Mouse (Mus musculus) layer of hippocampus, adult 9-10 months (tissue): ENCODE results near the gene Mapk1.

Experiments
- DNase-seq: peaks from one replicate; pipeline ENCODE4 v3.0.0; 2022; ENCODE audit warnings: low spot score

Mapk1 gene

DNA sequence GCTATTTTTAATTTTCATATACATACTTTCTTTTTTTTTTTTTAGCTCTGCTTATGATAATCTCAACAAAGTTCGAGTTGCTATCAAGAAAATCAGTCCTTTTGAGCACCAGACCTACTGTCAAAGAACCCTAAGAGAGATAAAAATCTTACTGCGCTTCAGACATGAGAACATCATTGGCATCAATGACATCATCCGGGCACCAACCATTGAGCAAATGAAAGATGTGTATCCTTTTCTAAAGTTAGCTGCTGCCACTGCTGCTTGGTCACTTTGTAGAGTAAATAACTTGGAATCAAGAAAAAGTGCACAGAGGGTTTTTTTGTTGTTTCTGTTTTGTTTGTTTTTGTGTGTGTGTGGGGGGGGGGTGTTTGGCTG, 32.7 kb downstream of the Mapk1 start:
- no peak for DNase-seq

DNA sequence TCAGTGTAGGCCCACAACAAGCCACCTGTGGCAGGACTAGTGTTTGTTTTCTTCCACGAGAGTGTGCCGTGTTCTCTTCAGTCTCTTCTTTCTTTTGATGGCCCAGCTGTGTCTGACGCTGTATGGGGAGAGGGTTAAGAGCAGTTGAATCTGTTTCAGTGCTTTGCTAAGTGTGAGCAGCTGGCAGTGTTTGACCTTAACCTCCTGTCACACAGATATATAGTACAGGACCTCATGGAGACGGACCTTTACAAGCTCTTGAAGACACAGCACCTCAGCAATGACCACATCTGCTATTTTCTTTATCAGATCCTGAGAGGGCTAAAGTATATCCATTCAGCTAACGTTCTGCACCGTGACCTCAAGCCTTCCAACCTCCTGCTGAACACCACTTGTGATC, 34.9 kb downstream of the Mapk1 start:
- no peak for DNase-seq

DNA sequence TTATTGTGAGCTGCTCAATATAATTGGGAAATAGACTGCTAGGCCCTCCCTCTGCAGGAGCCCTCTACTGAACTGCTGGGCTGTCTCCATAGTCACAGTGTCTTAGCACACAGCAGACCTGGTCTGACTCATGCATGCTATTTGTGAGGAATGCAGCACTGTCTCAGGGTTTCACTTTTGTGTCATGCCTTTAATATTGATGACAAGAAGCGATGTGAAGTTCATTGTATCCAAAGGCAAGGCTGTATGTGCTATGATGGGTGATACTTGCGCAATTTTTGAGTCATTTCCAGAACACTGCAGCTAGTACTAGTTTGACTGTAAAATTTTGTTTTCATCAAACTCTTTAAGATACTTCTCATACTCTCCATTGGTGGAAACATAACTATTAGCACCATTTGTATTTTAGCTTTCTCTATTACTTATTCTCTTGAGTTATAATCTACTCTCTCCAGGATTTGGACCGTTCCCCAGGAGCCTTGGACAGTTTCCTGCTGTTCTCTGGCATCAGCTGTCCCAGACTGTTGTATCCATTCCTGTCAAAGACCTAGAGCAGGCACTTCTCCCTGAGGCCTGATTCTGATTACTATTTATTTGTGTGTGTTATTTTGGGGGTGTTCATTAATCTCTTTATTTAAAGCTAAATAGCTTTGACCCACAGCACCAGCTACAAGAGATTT, 41.4 kb downstream of the Mapk1 start:
- no peak for DNase-seq

DNA sequence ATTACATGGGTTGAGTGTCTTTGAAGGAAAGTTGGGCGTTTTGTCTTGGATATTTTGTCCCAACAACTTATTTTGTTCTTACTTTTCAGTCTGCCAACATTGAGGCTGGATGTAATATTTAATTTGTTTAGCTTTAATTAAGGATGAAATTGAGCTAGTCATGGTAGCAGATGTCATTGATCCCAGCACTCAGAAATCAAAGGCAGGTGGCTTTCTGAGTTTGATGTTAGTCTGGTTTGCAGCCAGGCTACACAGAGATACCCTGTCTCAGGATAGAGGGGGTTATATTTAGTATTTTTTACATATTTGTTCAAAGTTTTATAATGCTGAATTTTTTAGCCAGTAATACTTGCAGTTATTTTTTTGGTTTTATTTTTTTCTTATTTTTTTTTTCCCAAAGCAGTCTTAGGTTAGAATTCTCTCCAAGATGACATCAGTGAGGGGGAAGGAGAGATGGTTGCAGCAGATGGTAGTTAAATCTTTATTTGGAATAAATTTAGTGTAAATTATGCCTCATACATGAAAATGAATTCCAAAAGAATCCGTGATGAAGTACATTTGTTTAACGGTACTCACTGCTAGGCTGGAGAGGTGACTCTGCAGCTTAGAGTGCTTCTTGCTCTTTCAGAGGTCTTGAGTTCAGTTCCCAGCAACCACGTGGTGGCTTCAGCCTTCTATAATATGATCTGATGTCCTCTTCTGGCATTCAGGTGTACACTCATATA, 47.0 kb downstream of the Mapk1 start:
- DNase-seq = peak; percentile 39

DNA sequence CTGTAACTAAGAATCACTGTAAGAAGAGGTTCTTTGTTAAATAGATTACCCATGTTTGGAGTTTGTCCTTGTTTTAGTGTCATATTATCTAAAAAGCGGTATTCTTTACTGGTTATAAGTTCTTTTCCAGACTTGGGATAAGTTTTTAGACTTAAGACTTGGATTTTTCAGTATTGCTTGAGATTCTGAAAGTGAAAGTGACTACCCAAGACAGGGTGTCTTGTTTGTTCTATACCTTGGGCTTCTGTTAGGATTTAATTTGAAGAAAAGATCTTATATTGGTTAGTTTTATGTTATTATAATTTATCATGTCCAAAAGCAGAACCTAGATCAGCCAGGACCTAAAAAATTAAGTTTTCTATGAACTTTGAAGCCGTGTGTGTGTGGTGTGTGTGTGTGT, 50.6 kb downstream of the Mapk1 start:
- no peak for DNase-seq

DNA sequence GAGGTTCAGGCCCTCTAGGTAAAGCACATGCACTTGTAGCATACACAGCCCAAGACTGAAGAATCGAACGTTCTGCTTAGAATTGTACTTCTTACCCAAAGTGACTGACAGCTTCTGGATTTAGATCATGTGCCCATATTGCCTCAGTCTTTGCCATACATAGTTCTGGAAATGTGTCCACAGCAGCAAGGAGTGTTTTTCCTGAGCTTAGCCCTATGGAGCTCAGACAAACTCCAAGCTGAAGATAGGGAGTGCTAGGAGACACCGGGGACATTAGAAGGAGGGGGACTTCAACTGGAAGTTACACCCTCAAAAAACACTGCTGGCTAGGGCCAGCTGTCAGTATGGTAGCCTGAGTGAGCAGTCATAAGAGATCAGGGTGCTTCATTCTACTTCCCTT, 57.5 kb downstream of the Mapk1 start:
- DNase-seq = no peak

DNA sequence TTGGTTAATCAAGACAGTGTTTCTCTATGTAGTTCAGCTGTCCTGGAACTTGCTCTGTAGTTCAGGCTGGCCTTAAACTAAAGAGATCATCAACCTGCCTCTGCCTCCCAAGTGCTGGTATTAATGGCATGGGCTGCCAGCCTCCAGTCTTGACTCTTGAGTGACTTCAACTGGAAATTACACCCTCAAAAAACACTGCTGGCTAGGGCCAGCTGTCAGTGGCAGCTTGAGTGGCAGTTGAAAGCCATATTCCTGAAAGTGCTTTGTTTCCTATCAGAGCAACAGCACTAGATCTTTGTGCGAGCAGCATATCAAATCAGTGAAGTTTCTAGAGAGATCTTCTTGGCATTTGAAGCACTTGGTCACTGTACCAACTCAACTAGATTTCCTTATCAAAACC, 58.2 kb downstream of the Mapk1 start:
- no peak for DNase-seq

DNA sequence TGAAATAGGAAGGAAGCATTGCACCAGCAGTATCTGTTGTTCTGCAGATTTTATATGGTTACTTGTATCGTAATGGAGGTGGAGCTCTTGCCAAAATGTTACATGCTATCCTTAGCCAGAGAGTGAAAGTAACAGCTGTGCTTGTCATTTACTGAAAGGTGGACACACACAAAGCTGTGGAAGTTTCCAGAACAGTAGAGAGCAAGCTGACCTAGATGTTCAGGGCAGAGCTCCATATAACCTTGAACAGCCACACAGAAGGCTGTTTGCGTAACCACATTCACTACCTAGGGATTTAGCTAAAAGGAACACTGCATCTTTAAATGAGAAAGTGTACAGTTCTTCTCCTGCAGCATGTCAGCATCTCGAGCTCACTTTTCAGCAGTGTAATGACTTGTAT, 61.1 kb downstream of the Mapk1 start:
- no peak for DNase-seq

DNA sequence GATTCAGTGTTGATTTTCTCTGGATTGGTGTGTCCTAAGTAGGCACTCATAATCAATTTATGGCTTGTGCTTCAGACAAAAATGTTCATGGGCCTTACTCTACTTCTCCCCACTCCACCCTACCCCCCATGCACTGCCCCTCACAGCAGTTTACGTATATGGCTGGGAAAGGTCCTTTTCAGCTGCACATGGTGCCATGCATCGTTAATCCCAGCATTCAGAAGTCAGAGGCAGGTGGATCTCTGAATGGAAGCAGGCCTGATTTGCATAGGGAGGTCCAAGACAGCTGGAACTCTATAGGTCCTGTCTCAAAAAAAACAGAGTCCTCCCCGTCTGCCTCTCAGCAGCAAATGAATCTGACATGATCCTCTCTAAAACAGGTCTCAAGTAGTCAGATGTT, 62.1 kb downstream of the Mapk1 start:
- no peak for DNase-seq

DNA sequence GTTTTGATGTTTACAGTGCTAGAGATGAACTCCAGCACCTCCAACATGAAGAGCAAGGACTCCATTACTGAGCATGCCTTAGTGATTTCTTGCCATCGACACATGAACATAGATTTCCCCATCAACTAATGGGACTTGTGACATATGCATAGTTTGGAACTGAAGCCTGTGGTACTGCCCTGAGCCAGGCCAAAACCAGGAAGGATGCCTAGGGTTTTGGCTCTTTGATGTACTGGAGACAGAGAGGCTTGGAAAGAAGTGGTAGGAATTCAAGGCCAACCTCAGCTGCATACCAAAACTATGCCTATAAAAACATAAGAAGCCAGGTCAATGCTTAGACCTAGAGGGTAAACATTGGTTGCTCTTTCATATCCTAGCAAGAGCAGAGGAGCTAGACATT, 66.7 kb downstream of the Mapk1 start:
- no peak for DNase-seq

DNA sequence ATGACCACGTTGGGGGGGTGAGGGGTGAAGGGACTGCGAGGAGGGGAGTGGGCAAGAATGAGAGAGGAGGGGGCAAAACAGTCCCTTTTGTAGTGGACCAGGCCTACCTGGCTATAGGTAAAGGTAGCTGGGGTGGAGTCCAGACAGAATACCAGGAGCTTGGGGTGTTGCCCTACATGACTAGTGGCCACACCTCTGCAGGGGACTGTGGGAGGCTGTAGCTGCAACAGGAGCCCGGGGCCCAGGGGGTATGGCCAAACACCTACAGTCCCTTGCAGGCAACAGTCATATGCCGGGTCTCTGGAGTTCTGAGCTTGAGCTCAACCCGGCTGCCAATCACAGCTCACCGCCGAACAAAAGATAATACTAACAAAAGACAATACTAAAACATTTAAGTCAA, 68.9 kb downstream of the Mapk1 start:
- DNase-seq = no peak

DNA sequence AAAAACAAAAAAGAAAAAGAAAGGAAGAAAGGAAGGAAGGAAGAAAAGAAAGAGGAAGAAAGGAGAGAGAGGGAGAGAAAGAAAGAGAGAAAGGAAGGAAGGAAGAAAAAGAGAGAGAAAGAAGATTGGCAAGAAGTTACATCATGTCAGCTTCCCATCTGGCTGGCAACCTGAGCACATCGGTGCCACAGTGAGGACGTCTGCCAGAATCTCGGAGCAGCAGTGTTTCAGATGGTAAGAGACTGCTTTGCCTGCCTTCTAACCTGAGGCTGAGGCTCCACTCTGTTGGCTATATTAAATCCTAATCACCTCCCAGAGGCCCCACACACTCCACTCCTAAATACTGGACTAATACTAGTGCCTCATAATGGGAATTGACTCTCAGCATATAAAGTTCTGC, 70.7 kb downstream of the Mapk1 start:
- no peak for DNase-seq

DNA sequence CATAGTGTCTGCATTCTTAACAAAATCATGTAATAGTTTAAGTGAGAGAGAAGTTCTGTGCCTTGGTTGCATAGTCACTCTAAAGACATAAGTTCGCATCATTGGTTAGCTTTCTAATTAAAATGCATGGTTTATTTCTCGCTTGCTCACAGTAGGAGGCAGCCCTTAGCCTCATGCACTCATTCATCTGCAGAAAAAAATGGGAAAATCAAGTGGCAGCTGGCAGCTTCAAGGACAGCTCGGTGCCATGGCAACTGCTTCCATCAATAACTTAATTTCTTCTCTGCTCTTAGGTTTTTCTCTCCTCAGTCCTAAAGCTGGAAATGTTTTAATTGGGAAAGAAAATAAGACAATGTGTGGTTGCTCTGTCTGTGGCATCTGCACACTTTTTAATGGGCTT, 72.4 kb downstream of the Mapk1 start:
- DNase-seq = peak; percentile 41

DNA sequence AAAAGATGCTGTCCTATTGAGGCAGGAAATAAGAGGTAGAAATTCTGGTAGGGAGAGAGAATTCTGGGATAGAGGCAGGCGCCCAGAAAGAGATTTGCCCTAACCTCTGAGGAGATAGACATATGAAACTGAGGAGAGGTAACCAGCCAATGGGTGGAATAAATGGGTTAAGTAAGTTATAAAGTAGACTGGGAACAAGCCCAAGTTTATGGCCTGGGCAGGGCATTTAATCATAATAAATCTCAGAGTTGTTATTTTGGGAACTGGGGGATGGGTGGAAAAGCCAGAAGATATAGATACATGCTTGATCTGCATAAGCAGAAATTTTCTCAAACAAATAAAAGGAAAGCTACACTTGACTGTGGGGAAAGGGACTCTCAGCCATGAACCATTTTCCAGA, 79.2 kb downstream of the Mapk1 start:
- no peak for DNase-seq

DNA sequence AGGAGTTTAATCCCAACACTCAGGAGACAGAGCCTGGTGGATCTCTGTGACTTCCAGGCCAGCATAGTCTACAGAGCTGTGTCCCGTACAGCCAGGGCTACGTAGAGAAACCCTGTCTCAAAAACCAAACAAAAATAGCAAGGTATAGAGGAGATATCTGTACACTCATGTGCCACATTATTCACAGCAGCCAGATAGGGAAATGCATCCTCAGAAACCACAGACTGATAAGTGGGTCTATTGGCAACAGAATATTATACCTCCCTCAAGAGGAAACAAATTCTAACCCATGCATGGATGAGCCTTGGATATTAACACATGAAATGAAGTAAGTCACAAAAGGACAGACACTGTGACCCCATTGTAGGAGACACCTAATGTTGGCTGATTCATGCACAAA, 84.4 kb downstream of the Mapk1 start:
- no peak for DNase-seq

DNA sequence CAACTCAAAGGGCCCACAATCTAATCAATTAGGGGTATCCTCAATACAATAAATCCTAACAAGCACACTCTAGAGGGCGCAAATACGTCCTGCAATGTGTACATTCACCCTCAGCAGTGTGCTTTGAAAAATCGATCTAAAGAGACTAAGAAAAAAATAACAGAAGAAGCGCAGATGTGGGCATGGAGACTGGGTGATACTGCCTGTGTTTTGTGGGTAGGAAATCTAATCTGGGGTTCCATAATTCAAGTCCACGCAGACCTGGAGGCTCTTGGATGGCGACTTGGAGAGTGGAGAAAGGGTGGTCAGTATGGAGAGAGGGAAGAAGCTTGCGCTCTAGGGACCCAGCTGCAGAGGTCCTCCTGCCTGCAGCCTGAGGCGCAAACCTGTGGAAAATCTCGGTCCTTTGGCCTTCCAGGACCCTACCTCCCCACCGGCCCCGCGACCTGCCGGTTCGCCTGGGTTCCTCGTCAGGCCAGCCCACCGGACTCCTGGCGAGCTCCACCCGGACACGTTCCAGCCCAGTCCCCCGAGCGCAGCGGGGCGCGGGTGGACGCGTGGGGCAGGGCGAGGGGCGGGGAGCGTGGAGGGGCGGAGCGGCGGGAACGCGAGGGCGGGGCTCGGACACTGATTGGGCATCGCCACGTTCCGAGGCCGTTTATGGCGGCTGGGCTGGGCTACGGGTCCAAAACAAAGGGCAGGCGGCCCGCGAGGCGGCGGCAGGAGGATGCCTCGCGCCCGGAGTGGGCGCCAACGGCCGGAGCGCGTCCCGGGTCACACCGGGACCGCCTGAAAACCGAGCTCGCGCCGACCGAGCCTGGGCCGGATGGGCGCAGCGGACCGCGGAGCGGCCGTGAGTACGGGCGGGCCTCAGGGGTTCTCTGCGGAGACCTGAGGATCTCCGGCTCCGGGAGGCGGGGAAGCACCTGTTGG, 86.6 kb downstream of the Mapk1 start, which contains the start of gene Ypel1:
TSS of gene Ypel1 (plus strand) at position 186 of the 933 bp plus-strand sequence.
- no peak for DNase-seq

DNA sequence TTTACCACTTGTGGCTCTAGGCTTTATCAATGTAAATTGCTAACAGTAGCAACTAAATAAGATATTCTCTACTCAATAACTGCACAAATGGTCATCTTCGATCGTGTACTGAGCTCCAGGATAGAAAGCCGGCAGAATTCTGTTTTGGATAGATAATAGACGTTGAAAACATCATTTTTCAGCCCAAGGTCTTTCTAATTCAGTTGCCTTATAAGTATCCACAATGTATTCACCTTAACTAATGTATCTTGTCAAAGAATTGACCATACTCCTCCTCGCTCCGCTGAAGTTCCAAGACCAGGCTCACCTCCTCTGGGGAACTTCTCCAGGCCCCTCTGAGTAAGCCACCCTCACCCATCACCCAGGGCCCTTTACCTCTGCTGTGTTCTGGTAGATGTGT, 87.5 kb downstream of the Mapk1 start:
- no peak for DNase-seq

DNA sequence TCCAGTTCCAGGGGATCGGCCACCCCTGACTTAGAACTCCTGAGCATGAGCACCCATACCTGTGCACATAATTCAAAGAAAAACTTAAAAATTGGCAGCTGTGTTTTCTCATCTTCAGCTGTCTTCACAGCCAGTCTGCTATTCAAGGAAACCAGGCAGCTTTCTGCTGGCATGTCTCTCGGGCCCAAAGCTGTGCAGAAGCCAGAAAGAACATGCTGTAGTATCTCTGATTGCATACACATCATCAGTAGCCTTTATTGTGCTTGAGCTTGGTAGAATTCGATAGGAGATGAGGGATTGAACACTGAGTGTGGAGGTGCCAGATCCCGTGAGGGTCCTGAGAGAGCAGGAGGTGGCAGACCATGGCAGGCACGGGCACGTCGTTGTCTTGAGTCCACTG, 89.8 kb downstream of the Mapk1 start:
- DNase-seq = no peak

DNA sequence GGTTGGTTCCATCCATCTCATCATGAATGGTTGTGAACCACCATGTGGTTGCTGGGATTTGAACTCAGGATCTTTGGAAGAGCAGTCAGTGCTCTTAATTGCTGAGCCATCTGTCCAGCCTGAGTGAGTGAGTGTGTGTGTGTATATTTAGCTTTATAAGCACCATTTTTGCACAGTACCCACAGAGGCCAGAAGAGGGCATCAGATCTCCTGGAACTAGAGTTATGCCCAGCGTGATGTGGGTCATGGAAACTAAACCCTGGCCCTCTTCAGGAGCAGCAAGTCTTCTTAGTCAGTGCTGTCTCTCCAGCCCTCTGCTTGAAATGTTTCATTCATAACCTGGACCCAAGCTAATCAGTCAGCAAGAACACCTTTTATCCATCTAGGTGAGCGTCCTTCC, 93.1 kb downstream of the Mapk1 start:
- DNase-seq = no peak

DNA sequence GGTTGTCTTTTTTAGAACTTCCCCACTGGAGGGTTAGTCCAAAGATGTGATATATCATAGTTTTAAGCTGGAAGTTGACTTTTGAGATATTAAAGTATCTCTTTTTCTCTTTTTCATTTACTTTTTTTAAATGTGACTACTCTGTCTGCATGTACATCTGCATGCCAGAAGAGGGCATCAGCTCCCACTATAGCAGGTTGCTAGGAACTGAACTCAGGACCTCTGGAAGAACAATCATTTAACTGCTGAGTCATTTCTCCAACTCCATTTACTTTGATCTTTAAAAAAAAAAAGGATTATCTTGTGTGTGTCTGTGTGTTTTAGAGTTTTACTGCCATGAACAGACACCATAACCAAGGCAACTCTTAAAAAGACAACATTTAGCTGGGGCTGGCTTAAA, 93.7 kb downstream of the Mapk1 start:
- DNase-seq = no peak

DNA sequence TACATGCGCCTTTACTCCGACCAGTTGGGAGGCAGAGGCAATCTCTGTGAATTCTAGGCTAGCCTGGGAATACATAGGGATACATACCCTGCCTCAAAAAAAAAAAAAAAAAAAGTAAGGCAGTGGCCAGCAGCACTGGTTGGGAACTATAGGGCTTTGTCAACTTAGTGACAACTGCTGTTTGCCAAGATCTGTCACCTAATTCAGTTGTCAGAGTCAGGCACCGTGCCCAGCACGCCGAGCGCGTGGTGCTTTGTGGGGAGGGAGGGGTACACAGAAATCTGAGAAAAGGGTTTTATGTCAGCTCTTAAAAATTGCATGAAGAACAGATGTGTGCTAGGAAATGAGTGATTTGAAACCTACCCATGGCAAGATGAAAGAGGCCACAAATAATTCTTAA, 94.9 kb downstream of the Mapk1 start:
- DNase-seq = no peak

DNA sequence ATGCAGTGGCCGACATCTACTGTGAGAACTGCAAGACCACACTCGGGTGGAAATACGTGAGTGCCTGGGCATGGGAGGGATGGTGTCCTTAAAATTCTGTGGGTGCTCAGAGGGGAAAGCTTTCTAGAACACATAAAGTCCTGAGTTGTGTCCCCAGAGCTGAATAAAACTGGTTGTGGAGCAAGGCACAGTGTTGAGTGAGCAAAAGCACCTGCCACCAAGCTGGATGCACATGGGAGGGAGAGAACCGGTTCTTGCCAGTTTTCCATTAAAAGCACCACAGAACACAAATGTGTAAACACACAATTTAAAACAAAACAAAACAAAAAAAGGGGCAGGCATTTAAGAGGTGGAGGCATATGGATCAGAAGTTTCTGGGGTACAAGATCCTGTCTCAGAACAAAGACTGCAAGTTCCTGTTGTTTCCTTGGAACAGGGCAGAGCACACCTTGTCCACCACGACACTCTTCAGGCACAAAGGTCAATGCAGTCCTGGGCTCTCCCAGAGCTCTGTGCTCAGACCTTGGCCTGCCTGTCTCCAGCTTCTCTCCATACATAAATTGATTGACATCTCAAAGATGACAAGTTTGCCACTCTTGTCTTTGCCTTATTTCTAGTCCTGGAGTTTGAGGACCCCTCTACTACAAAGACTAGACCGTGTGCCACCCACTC, 99.1 kb downstream of the Mapk1 start:
- no peak for DNase-seq
